Mouse (Mus musculus): ENCODE measurements at regions not wholly inside any gene's neighbourhood (a gene's known extent, or its start where the extent isn't known, plus 50 kb on each side); places are given as distances from the start of the nearest gene placed in this dataset.

DNA sequence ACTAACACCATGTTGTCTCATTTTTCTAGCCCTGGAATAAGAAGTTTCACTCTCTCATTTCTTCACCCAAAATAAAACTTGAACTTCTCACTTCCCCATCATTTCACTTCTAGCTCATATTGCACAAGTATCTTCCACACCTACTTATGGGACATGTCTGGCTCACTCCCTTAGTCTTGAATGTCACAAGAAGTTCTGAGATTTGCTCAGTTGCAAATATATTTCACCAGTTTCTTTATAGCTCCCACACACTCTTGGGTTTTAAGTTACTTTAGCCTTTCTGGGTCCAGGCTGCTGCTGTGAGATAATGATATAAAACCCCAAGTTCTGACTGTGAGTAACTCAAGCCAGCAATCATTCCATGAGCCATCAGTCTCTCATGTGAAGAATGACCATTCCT is 350.0 kb upstream of the Plxna2 start:
- Histone ChIP-seq H3K4me1 (replicated peaks; ENCODE audit: control insufficient read depth, insufficient read depth, low read length) (no peaks in the 10 kb centered on the region), H3K4me3 (ENCODE audit: low read length) (no peak overlapping the region), H3K36me3 (ENCODE audit: control insufficient read depth, insufficient read depth, low read length) (no peaks in the 10 kb centered on the region), H3K4me2 (ENCODE audit: low read depth, low read length) (no peak overlapping the region), H3K9ac (ENCODE audit: low read length) (no peak overlapping the region), H3K9me3 (ENCODE audit: control insufficient read depth, low read length) (no peaks in the 10 kb centered on the region), H3K27me3 (ENCODE audit: control insufficient read depth, insufficient read depth, low read depth, low read length) (no peaks in the 10 kb centered on the region), H3K27ac (ENCODE audit: low read length) (no peak overlapping the region)
- no peak for ATAC-seq (ENCODE audit: low read depth)

DNA sequence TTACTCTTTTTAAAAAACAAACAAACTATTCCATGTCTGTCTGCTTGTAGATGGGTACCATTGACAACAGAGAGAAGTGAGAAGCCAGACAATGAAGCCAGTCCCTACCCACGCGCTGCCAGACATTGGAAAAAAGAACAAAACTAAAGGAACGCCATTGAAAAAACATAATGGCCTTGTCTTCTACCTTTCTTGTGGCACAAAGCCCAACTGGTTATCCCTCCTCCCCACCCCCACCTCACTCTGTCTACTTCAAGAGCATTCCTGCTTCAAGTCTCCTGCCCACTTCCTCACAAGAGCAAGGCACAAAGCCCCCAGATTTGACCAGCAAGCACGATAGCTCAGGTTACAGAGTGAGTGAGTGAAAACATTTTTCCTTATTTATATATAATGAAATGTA is 355.6 kb upstream of the Plxna2 start:
- Histone ChIP-seq H3K4me3 (ENCODE audit: low read length) (no peak overlapping the region), H3K27ac (ENCODE audit: low read length) (no peak overlapping the region), H3K4me2 (ENCODE audit: low read depth, low read length) (no peak overlapping the region), H3K36me3 (ENCODE audit: control insufficient read depth, insufficient read depth, low read length) (no peaks in the 10 kb centered on the region), H3K9ac (ENCODE audit: low read length) (no peak overlapping the region), H3K9me3 (ENCODE audit: control insufficient read depth, low read length) (no peaks in the 10 kb centered on the region), H3K4me1 (replicated peaks; ENCODE audit: control insufficient read depth, insufficient read depth, low read length) (peaks cover 3% of the 10 kb centered on the region; the same call in 1 of the 2 replicates), H3K27me3 (ENCODE audit: control insufficient read depth, insufficient read depth, low read depth, low read length) (no peaks in the 10 kb centered on the region)
- no peak for ATAC-seq (ENCODE audit: low read depth)
- 53% methylated on average over 4 of the region's 4 CpGs for whole genome bisulfite sequencing

DNA sequence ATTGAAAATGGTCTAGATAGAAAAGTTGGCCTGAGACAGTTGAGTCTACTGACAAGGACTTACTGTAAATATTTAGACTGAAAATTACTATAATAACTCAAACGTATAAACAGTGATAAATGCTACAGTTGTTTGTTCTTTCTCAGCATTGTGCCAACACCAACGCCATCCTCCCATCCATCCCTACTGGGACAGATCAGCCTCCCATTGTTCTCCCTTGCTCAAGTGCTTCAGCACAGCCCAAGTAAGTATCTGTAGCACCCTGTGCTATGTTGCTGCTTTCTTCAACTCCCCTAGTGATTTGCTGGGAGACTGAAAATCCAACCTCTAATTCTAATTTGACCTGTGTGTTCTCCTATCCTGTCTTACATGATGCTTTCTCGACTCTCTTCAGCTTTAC is 358.1 kb upstream of the Plxna2 start:
- Histone ChIP-seq H3K4me3 (ENCODE audit: low read length) (no peak overlapping the region), H3K4me1 (replicated peaks; ENCODE audit: control insufficient read depth, insufficient read depth, low read length) (peaks cover 3% of the 10 kb centered on the region; the same call in 1 of the 2 replicates), H3K4me2 (ENCODE audit: low read depth, low read length) (no peak overlapping the region), H3K27ac (ENCODE audit: low read length) (no peak overlapping the region), H3K9me3 (ENCODE audit: control insufficient read depth, low read length) (no peaks in the 10 kb centered on the region), H3K9ac (ENCODE audit: low read length) (no peak overlapping the region), H3K27me3 (ENCODE audit: control insufficient read depth, insufficient read depth, low read depth, low read length) (no peaks in the 10 kb centered on the region), H3K36me3 (ENCODE audit: control insufficient read depth, insufficient read depth, low read length) (no peaks in the 10 kb centered on the region)
- ATAC-seq (ENCODE audit: low read depth): peak; percentile 74
- 44% methylated on average over 3 of the region's 3 CpGs for WGBS

DNA sequence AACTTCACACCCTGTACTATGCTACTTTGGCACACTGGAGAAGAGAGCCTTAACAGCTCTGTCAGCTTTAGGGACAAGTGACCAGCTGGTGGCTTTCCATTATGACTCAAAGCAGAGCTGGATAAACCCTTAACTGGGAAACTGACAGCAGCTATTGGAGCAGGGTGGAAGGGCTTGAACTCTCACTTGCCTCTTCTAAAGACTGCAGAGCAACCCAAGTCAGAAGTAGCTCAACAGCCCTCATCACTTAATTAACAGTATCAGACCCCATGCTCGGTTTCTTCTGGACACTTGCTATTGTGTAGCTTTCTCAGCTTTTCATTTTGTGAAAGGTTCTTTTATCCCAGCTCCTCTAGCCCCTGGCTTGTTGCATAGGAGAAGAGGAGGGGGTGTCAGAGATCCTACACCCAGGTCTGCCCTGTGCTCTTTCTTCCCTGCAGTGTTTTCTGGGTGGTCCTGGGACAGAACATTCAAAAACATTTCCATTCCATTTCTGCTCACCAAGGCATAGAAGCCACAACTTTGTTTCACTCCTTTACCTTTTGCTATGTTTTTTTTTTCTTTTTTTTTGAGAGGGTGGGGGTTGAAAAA is 373.1 kb upstream of the Plxna2 start:
- 29% methylated on average over 1 of the region's 1 CpGs for WGBS
- Histone ChIP-seq H3K4me3 (ENCODE audit: low read length) (no peak overlapping the region), H3K9me3 (ENCODE audit: control insufficient read depth, low read length) (no peaks in the 10 kb centered on the region)

DNA sequence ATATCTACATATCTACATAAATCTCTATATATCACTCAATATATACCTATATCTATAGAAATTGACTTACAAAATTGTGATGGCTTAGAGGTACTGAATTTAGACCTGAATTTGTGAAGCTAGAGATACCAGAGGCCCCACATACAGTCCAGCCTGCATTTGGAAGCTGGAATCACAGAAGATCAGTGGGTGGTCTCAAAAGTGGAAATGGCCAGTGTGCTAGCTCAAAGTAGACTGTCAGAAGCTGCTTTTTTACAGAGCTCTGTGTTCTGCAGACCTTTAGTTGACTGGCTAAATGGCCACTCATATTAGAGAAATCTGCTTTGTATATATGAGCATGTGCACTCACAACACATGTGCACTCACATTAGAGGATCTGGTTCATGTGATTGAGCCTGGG is 376.9 kb upstream of the Plxna2 start:
- Histone ChIP-seq H3K9me3 (ENCODE audit: control insufficient read depth, low read length) (no peaks in the 10 kb centered on the region), H3K27me3 (ENCODE audit: control insufficient read depth, insufficient read depth, low read depth, low read length) (no peaks in the 10 kb centered on the region), H3K4me1 (replicated peaks; ENCODE audit: control insufficient read depth, insufficient read depth, low read length) (no peaks in the 10 kb centered on the region), H3K27ac (ENCODE audit: low read length) (no peak overlapping the region), H3K4me3 (ENCODE audit: low read length) (no peak overlapping the region), H3K9ac (ENCODE audit: low read length) (no peak overlapping the region), H3K4me2 (ENCODE audit: low read depth, low read length) (no peak overlapping the region), H3K36me3 (ENCODE audit: control insufficient read depth, insufficient read depth, low read length) (no peaks in the 10 kb centered on the region)
- ATAC-seq (ENCODE audit: low read depth): no peak

More for the DNA sequence above, 373.1 kb upstream of the Plxna2 start:
- Histone ChIP-seq H3K27me3 (ENCODE audit: control insufficient read depth, insufficient read depth, low read depth, low read length) (no peaks in the 10 kb centered on the region), H3K4me2 (ENCODE audit: low read depth, low read length) (no peak overlapping the region), H3K9ac (ENCODE audit: low read length) (no peak overlapping the region), H3K27ac (ENCODE audit: low read length) (no peak overlapping the region), H3K36me3 (ENCODE audit: control insufficient read depth, insufficient read depth, low read length) (no peaks in the 10 kb centered on the region), H3K4me1 (replicated peaks; ENCODE audit: control insufficient read depth, insufficient read depth, low read length) (no peaks in the 10 kb centered on the region)
- no peak for ATAC-seq (ENCODE audit: low read depth)

DNA sequence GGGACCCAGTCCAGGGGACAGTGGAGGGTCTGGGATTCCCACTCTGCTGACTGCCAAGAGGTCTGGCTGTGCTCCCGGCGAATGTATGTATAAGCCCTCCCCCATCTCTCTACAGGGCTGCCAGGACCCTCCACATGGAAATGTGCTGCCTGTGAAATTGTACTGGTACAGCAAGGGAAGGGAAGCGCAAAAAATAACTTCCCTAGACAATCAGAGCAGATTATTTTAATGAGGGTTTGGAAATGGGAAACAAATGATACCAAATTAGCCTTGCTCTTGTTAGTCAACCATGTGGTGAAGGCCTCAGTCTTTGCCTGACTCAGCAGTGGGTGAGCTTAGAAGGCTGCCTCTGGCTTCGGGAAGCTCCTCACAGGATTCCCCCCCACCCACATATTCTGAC is 386.8 kb upstream of the Plxna2 start:
- ATAC-seq (ENCODE audit: low read depth): peak; percentile 99
- WGBS: 39% methylated on average over 4 of the region's 4 CpGs

DNA sequence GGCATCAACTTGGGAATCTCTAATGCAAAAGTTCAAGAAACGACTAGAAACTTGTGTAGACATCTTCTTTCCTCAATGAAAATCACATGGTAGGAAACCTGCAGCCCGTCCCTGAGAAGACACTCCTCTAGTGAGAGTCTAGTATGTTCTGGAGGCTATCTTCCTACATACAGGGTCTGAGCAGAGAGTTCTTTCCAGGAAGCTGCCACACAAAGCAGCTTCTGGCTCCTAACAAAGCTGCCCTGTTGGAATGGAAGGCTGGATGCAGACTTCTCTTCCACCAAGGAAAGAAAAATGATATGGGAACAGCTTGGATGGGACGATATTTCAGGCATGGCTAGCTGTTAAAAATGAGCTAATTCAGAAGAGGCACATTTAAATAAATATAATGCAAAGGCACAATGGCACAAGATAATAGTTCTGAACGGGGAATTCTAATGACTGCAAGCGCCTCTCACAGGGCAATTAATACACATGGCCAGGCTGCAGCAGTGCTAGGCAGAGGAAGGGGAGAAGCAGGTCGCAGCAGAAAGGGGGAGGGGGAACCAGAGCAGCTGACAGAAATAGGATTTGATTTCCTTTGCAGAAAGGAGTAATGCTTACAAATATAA is 391.4 kb upstream of the Plxna2 start:
- Histone ChIP-seq H3K27me3 (ENCODE audit: control insufficient read depth, insufficient read depth, low read depth, low read length) (no peaks in the 10 kb centered on the region), H3K36me3 (ENCODE audit: control insufficient read depth, insufficient read depth, low read length) (no peaks in the 10 kb centered on the region), H3K4me1 (replicated peaks; ENCODE audit: control insufficient read depth, insufficient read depth, low read length) (peaks cover 34% of the 10 kb centered on the region), H3K4me3 (ENCODE audit: low read length) (no peak overlapping the region), H3K4me2 (ENCODE audit: low read depth, low read length) (no peak overlapping the region), H3K9me3 (ENCODE audit: control insufficient read depth, low read length) (no peaks in the 10 kb centered on the region), H3K9ac (ENCODE audit: low read length) (peak overlapping the region; percentile 19; the same call in 1 of the 2 replicates), H3K27ac (ENCODE audit: low read length) (peak overlapping the region; percentile 59)
- no peak for ATAC-seq (ENCODE audit: low read depth)
- 32% methylated on average over 6 of the region's 6 CpGs for WGBS

More for the DNA sequence above, 386.8 kb upstream of the Plxna2 start:
- peak overlapping the region; percentile 84 for H3K27ac ChIP-seq (ENCODE audit: low read length)
- no peaks in the 10 kb centered on the region for H3K9me3 ChIP-seq (ENCODE audit: control insufficient read depth, low read length)
- H3K27me3 ChIP-seq (ENCODE audit: control insufficient read depth, insufficient read depth, low read depth, low read length): no peaks in the 10 kb centered on the region
- H3K9ac ChIP-seq (ENCODE audit: low read length): no peak overlapping the region
- no peak overlapping the region for H3K4me2 ChIP-seq (ENCODE audit: low read depth, low read length)
- H3K4me1 ChIP-seq (replicated peaks; ENCODE audit: control insufficient read depth, insufficient read depth, low read length): peaks cover 19% of the 10 kb centered on the region
- H3K36me3 ChIP-seq (ENCODE audit: control insufficient read depth, insufficient read depth, low read length): no peaks in the 10 kb centered on the region
- no peak overlapping the region for H3K4me3 ChIP-seq (ENCODE audit: low read length)

DNA sequence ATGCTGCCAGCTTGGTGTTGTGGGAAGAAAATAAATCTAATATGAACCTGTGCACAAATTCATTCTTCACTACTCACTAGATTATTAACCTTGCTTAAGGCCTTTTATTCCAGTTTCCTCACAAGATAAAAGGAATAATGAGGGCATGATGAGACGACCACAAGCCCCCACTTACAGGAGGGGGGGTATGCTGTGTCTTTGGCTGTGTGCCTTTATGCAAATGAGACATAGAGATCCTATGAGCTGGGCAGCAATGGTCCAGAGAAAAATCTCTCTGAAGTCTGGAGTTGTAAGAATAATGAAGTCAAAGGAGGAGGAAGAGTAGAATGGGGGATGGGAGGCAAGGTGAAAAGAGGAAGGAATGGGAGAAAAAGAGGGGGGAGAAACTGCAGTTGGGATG is 392.2 kb upstream of the Plxna2 start:
- WGBS: 24% methylated on average over 1 of the region's 1 CpGs
- Histone ChIP-seq H3K27ac (ENCODE audit: low read length) (no peak overlapping the region), H3K4me2 (ENCODE audit: low read depth, low read length) (no peak overlapping the region), H3K9me3 (ENCODE audit: control insufficient read depth, low read length) (no peaks in the 10 kb centered on the region), H3K9ac (ENCODE audit: low read length) (no peak overlapping the region), H3K36me3 (ENCODE audit: control insufficient read depth, insufficient read depth, low read length) (no peaks in the 10 kb centered on the region), H3K27me3 (ENCODE audit: control insufficient read depth, insufficient read depth, low read depth, low read length) (no peaks in the 10 kb centered on the region), H3K4me3 (ENCODE audit: low read length) (no peak overlapping the region), H3K4me1 (replicated peaks; ENCODE audit: control insufficient read depth, insufficient read depth, low read length) (peaks cover 33% of the 10 kb centered on the region)
- no peak for ATAC-seq (ENCODE audit: low read depth)

DNA sequence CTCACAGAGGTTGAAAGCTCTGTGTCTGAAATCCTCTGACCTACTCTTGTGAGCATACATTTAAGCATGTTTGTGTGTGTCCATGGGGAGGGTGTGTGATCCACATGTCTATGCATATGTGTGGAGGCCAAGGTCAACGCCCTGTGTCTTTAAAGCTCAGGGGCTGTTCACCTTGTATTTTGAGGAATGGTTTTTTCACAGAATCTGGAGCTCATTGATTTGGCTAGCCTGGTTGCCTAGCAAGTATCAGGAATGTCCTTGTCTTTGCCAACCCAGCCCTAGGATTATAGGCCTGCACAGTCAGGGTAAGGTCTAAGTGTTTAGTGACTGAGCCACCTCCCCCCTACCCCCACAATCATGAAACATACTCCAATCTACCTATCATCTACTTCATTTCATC is 394.0 kb upstream of the Plxna2 start:
- no peak for ATAC-seq (ENCODE audit: low read depth)
- peak overlapping the region; percentile 47 for H3K27ac ChIP-seq (ENCODE audit: low read length)
- H3K9ac ChIP-seq (ENCODE audit: low read length): no peak overlapping the region
- no peaks in the 10 kb centered on the region for H3K27me3 ChIP-seq (ENCODE audit: control insufficient read depth, insufficient read depth, low read depth, low read length)
- H3K4me3 ChIP-seq (ENCODE audit: low read length): no peak overlapping the region
- H3K4me2 ChIP-seq (ENCODE audit: low read depth, low read length): no peak overlapping the region
- peaks cover 27% of the 10 kb centered on the region for H3K4me1 ChIP-seq (replicated peaks; ENCODE audit: control insufficient read depth, insufficient read depth, low read length)
- H3K36me3 ChIP-seq (ENCODE audit: control insufficient read depth, insufficient read depth, low read length): no peaks in the 10 kb centered on the region
- no peaks in the 10 kb centered on the region for H3K9me3 ChIP-seq (ENCODE audit: control insufficient read depth, low read length)
- WGBS: 92% methylated on average over 1 of the region's 1 CpGs
